Mouse (Mus musculus): ENCODE data around the gene Magohb. TPM values are rescaled to one million over a fixed set of nuclear protein-coding genes. Genes with fewer than 3 reads are reported as not detected.

The Magohb gene
- 9.4 and 10.0 TPM in 2 replicates for total RNA-seq (2012; rRNA removed)

GRCm38 (mm10) chr6:131292991-131293788 lies at the start of gene Magohb:
Magohb (minus strand) TSS chr6:131293244.
- no peak for DNase-seq (ENCODE audit: low read depth, low spot score)
- H3K9ac ChIP-seq (ENCODE audit: insufficient read depth, low read depth, low read length, poor library complexity, severe bottlenecking): peak within 1 kb of the TSS; percentile 76
- in situ Hi-C loops (cut with MboI; ENCODE audit: low sequenced_read_pairs in 2 of 2, unreplicated experiment in 2 of 2): no loop called here
- no peaks in the 10 kb centered on the region for H3K36me3 ChIP-seq (ENCODE audit: control insufficient read depth, insufficient read depth, low read length, poor library complexity, severe bottlenecking)
- no peaks in the 10 kb centered on the region for H3K9me3 ChIP-seq (ENCODE audit: control insufficient read depth, insufficient read depth, low read depth, low read length)
- no peaks in the 10 kb centered on the region for H3K4me1 ChIP-seq (ENCODE audit: control insufficient read depth in 2 of 2, insufficient read depth in 2 of 2, low read length in 2 of 2, poor library complexity in 1 of 2)
- H3K27ac ChIP-seq (ENCODE audit: insufficient read depth, low read depth, low read length, poor library complexity, severe bottlenecking): no peak within 1 kb of the TSS
- peak within 1 kb of the TSS; percentile 85 to 91 for H3K4me3 ChIP-seq (ENCODE audit: insufficient read depth in 1 of 2, low read depth in 1 of 2, low read length in 2 of 2, poor library complexity in 1 of 2, severe bottlenecking in 1 of 2)
- TF ChIP-seq ZNF384 (IDR thresholded peaks at IDR 0.05; ENCODE audit: low read depth, low read length): peak; percentile 74; the same call in 1 of the 2 replicates
- TF ChIP-seq ZC3H11A (IDR thresholded peaks at IDR 0.05; ENCODE audit: borderline replicate concordance, low read depth, low read length): 0 out of 2 replicates have a peak, but pooled peaks have one; percentile 4
- TF ChIP-seq CHD2 (IDR thresholded peaks at IDR 0.05; ENCODE audit: low read depth, low read length): no peak
- peak; percentile 74 for TF ChIP-seq HCFC1 (IDR thresholded peaks at IDR 0.05; ENCODE audit: borderline replicate concordance, insufficient read depth, low read length)
- no peak for TF ChIP-seq MAFK (IDR thresholded peaks at IDR 0.05; ENCODE audit: insufficient read depth, low read depth, low read length)

DNA sequence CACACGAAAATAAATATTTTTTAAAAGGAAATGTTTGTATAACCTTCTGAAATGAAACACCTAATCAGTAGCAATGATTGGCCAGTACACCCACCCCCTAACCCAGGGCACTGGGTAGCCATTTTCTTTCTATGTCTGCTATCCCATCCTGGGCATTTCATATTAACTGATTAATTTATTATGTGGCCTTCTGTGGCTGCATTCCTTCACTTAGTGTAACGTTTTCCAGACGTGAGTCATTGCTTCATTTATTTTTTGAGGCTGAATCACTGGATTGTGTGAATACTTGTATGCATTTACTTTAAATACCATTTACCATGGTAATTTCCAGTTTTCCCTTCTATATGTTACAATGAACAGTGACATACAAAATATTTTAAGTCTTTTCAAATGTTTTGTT lies 47.0 kb upstream of the Magohb start:
- in situ Hi-C loops (cut with MboI; ENCODE audit: low sequenced_read_pairs in 2 of 2, unreplicated experiment in 2 of 2): no loop called here
- TF ChIP-seq MAFK (IDR thresholded peaks at IDR 0.05; ENCODE audit: insufficient read depth, low read depth, low read length): no peak
- TF ChIP-seq ZNF384 (IDR thresholded peaks at IDR 0.05; ENCODE audit: low read depth, low read length): no peak
- TF ChIP-seq CHD2 (IDR thresholded peaks at IDR 0.05; ENCODE audit: low read depth, low read length): no peak

DNA sequence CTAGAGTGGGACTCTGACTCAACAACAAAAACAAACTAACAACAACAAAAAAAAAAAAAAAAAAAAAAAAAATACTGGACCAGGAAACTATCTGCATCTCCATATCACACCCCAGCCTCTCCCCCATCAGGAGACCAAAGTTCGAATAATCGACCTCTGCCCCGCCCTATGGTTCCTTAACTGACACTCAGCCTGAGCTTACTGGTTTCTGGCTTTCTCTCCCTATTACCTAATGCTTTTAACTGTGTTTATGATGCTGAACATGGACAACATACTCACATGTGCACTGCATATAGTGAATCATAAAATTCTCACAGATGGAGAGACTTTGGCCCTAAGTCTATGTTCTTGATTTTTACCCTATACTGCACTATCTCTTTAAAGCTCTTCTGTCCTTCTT lies 46.3 kb upstream of the Magohb start:
- no peak overlapping the region for H3K4me3 ChIP-seq (ENCODE audit: insufficient read depth in 1 of 2, low read depth in 1 of 2, low read length in 2 of 2, poor library complexity in 1 of 2, severe bottlenecking in 1 of 2)
- H3K36me3 ChIP-seq (ENCODE audit: control insufficient read depth, insufficient read depth, low read length, poor library complexity, severe bottlenecking): no peaks in the 10 kb centered on the region
- no peak for DNase-seq (ENCODE audit: low read depth, low spot score)
- H3K9me3 ChIP-seq (ENCODE audit: control insufficient read depth, insufficient read depth, low read depth, low read length): no peaks in the 10 kb centered on the region
- in situ Hi-C loops (cut with MboI; ENCODE audit: low sequenced_read_pairs in 2 of 2, unreplicated experiment in 2 of 2): no loop called here
- H3K27ac ChIP-seq (ENCODE audit: insufficient read depth, low read depth, low read length, poor library complexity, severe bottlenecking): no peak overlapping the region
- no peaks in the 10 kb centered on the region for H3K4me1 ChIP-seq (ENCODE audit: control insufficient read depth in 2 of 2, insufficient read depth in 2 of 2, low read length in 2 of 2, poor library complexity in 1 of 2)
- TF ChIP-seq ZC3H11A (IDR thresholded peaks at IDR 0.05; ENCODE audit: borderline replicate concordance, low read depth, low read length) (no peak), CHD2 (IDR thresholded peaks at IDR 0.05; ENCODE audit: low read depth, low read length) (no peak), MAFK (IDR thresholded peaks at IDR 0.05; ENCODE audit: insufficient read depth, low read depth, low read length) (no peak), ZNF384 (IDR thresholded peaks at IDR 0.05; ENCODE audit: low read depth, low read length) (no peak), HCFC1 (IDR thresholded peaks at IDR 0.05; ENCODE audit: borderline replicate concordance, insufficient read depth, low read length) (no peak)
- no peak overlapping the region for H3K9ac ChIP-seq (ENCODE audit: insufficient read depth, low read depth, low read length, poor library complexity, severe bottlenecking)

More for the DNA sequence above, 47.0 kb upstream of the Magohb start:
- no peak overlapping the region for H3K27ac ChIP-seq (ENCODE audit: insufficient read depth, low read depth, low read length, poor library complexity, severe bottlenecking)
- no peaks in the 10 kb centered on the region for H3K36me3 ChIP-seq (ENCODE audit: control insufficient read depth, insufficient read depth, low read length, poor library complexity, severe bottlenecking)
- no peak for DNase-seq (ENCODE audit: low read depth, low spot score)
- H3K4me1 ChIP-seq (ENCODE audit: control insufficient read depth in 2 of 2, insufficient read depth in 2 of 2, low read length in 2 of 2, poor library complexity in 1 of 2): no peaks in the 10 kb centered on the region
- H3K9me3 ChIP-seq (ENCODE audit: control insufficient read depth, insufficient read depth, low read depth, low read length): no peaks in the 10 kb centered on the region
- H3K9ac ChIP-seq (ENCODE audit: insufficient read depth, low read depth, low read length, poor library complexity, severe bottlenecking): no peak overlapping the region
- no peak overlapping the region for H3K4me3 ChIP-seq (ENCODE audit: insufficient read depth in 1 of 2, low read depth in 1 of 2, low read length in 2 of 2, poor library complexity in 1 of 2, severe bottlenecking in 1 of 2)

- no peak overlapping the region for H3K9ac ChIP-seq (ENCODE audit: insufficient read depth, low read depth, low read length, poor library complexity, severe bottlenecking)
- H3K36me3 ChIP-seq (ENCODE audit: control insufficient read depth, insufficient read depth, low read length, poor library complexity, severe bottlenecking): no peaks in the 10 kb centered on the region
- no peak for TF ChIP-seq CHD2 (IDR thresholded peaks at IDR 0.05; ENCODE audit: low read depth, low read length)
- no peak for TF ChIP-seq HCFC1 (IDR thresholded peaks at IDR 0.05; ENCODE audit: borderline replicate concordance, insufficient read depth, low read length)
- no peak for TF ChIP-seq MAFK (IDR thresholded peaks at IDR 0.05; ENCODE audit: insufficient read depth, low read depth, low read length)
- no peak for TF ChIP-seq ZNF384 (IDR thresholded peaks at IDR 0.05; ENCODE audit: low read depth, low read length)
- no peak for TF ChIP-seq ZC3H11A (IDR thresholded peaks at IDR 0.05; ENCODE audit: borderline replicate concordance, low read depth, low read length)
- no peaks in the 10 kb centered on the region for H3K9me3 ChIP-seq (ENCODE audit: control insufficient read depth, insufficient read depth, low read depth, low read length)
- no peak overlapping the region for H3K4me3 ChIP-seq (ENCODE audit: insufficient read depth in 1 of 2, low read depth in 1 of 2, low read length in 2 of 2, poor library complexity in 1 of 2, severe bottlenecking in 1 of 2)
- H3K27ac ChIP-seq (ENCODE audit: insufficient read depth, low read depth, low read length, poor library complexity, severe bottlenecking): no peak overlapping the region
- no peaks in the 10 kb centered on the region for H3K4me1 ChIP-seq (ENCODE audit: control insufficient read depth in 2 of 2, insufficient read depth in 2 of 2, low read length in 2 of 2, poor library complexity in 1 of 2)
- DNase-seq (ENCODE audit: low read depth, low spot score): no peak
- in situ Hi-C loops (cut with MboI; ENCODE audit: low sequenced_read_pairs in 2 of 2, unreplicated experiment in 2 of 2): no loop called here
These were observed 45.7 kb upstream of the Magohb start for GRCm38 (mm10) chr6:131338787-131339186.
